Mouse (Mus musculus) cerebellum, postnatal 10 days (tissue): ENCODE measurements around the gene Myh2.

Experiments used
- DNase-seq, 2 experiments: peaks; one replicate each; pipeline ENCODE4 v3.0.0; 2021; ENCODE audit warnings: mixed read lengths in 2 of 2

The Myh2 gene

DNA sequence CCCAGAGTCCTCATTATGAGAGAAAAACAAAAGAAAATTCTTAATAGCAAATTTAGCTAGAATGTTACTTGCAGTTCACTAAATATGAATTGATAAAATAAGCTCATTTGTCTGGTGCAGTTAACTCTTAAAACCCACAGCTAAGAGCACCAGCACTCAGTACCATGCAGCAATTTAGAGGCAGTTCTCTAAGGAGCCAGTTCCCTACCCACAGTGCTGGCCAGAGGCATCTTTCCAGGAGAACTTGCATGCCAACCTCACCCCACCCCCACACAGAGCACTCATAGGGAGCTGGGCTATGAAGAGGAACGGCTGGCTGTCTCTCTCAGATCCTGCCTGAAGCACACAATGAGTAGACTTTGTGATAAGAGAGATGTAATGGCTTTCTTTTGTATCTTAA, 17.7 kb upstream of the Myh2 start:
- DNase-seq: peak; percentile 75 to 86

DNA sequence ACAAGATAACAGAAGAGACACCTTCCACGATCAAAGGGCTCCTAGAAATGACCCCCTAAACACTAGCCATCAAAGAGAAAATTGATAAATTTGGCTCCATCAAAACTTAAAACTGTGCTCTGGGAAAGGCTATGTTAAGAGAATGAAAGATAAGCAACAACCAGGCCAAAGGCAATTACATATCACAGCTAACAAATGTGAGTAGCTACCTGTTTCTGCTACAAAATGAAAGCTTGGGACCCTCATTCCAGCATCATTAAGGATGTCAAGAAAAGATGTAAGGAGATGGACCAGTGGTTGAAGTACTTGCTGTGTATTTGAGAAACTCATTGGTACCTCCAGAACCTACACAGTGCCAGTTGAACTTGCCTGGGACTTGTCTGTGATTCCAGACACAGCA, 17.0 kb upstream of the Myh2 start:
- no peak for DNase-seq

GRCm38 (mm10) chr11:67155650-67156049, 15.2 kb upstream of the Myh2 start:
- DNase-seq: no peak

DNA sequence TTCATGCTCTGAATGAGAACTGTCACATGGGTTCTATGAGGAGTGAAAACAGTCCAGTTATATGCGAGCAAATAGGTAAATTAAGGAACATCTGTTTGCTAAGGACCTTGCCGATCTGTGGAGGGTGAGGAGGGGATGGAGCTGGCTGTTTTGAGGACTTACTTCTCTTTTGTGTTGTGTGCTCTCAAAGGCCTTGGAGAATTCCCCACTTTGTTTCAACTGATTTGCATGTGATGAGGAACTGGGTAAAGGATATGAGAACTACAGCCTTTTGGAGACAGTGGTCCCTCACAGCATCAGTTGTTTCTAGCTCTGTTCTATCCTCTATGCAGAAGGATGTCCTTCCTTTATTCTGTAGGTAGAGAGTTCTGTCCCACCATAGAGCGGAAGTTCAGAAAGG, 10.7 kb upstream of the Myh2 start:
- no peak for DNase-seq

- no peak for DNase-seq
Observed at GRCm38 (mm10) chr11:67163701-67164100, 7.1 kb upstream of the Myh2 start.

- DNase-seq: no peak
Observed at GRCm38 (mm10) chr11:67164851-67165250, 6.0 kb upstream of the Myh2 start.

GRCm38 (mm10) chr11:67169301-67169700, 1.5 kb upstream of the Myh2 start:
- DNase-seq: peak; percentile 17 to 36

DNA sequence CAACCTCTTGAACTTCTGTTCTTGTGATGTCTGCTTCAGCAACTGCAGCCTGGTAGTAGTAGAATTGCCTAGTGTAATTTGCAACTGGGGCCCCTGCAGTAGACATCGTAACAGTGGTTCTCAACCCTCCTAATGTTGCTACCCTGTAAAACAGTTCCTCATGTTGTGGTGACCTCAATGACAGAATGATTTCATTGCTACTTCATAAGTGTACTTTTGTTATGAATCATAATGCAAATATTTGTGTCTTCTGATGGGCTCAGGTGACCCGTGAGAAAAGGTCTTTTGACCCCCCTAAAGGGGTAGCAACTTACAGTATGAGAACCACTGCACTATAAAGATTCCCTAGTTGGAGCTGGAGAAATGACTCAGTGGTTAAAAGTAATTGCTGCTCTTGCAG, 1.6 kb downstream of the Myh2 start:
- no peak for DNase-seq

DNA sequence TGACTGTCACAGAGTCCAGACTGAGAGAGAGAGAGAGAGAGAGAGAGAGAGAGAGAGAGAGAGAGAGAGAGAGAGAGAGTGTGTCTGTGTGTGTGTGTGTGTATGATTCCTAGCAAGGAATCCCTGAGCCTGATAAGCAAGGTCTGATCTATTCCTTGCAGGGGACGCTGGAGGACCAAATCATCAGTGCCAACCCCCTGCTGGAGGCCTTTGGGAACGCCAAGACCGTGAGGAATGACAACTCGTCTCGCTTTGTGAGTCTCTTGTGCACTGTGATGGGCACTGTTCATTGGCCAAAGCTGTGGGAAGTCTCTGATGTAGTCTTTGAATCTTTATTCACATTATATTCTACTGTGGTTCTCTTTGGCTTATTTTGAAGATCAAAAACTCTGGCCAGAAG, 5.5 kb downstream of the Myh2 start:
- peak; percentile 53 for DNase-seq

- DNase-seq: no peak
Observed at GRCm38 (mm10) chr11:67190316-67190715, 19.5 kb downstream of the Myh2 start.

DNA sequence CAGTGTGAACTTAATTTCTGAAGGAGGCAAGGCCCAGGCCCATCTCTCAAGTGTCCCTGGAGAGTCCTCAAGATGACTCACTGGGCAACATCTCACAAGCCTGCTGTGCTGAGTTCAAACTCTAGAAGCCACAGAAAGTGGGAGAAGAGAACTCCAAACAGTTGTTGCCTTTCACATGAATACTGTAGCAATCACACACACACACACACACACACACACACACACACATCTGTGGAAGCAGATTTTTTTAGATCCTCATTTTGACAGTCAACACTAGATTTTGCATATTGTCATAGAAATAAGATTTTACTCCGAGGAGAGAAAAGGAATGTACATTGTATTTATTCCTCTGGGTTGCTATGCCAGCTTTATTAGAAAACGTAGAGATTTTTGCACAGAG, 20.0 kb downstream of the Myh2 start:
- DNase-seq: no peak

GRCm38 (mm10) chr11:67191496-67191895, 20.7 kb downstream of the Myh2 start:
- DNase-seq: no peak

GRCm38 (mm10) chr11:67199321-67199720, 28.5 kb downstream of the Myh2 start:
- no peak for DNase-seq

- no peak for DNase-seq
Observed at GRCm38 (mm10) chr11:67199752-67200151, 28.9 kb downstream of the Myh2 start, which contains the start of gene Myh1. Myh1 (plus strand) TSS chr11:67200052.

GRCm38 (mm10) chr11:67204766-67205165, 33.9 kb downstream of the Myh2 start:
- peak; percentile 9 to 35 for DNase-seq

- no peak for DNase-seq
Observed at GRCm38 (mm10) chr11:67221803-67222202, 51.0 kb downstream of the Myh2 start.

- no peak for DNase-seq
Observed at GRCm38 (mm10) chr11:67224466-67224865, 53.6 kb downstream of the Myh2 start.

GRCm38 (mm10) chr11:67228731-67229130, 57.9 kb downstream of the Myh2 start:
- DNase-seq: no peak

DNA sequence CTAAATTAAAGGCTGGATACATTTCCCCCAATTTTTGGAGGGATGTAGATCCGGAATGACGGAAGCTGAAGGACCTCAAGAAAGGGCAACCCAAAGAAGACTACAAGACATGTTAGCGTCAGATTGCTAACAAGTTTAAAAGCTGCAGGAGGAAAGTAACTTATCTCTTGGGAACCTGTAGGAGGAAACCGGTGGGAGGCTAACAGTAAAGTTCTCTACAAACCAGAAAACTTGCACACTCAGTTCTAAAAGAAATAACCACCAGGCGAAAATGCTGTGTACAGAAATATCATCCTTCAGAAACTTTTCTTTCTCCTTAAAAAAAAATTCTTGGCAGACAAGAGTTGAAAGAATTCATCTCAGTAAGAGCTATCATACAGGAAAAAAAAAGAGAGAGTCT, 58.3 kb downstream of the Myh2 start:
- no peak for DNase-seq

- DNase-seq: no peak
Observed at GRCm38 (mm10) chr11:67229946-67230345, 59.1 kb downstream of the Myh2 start.

DNA sequence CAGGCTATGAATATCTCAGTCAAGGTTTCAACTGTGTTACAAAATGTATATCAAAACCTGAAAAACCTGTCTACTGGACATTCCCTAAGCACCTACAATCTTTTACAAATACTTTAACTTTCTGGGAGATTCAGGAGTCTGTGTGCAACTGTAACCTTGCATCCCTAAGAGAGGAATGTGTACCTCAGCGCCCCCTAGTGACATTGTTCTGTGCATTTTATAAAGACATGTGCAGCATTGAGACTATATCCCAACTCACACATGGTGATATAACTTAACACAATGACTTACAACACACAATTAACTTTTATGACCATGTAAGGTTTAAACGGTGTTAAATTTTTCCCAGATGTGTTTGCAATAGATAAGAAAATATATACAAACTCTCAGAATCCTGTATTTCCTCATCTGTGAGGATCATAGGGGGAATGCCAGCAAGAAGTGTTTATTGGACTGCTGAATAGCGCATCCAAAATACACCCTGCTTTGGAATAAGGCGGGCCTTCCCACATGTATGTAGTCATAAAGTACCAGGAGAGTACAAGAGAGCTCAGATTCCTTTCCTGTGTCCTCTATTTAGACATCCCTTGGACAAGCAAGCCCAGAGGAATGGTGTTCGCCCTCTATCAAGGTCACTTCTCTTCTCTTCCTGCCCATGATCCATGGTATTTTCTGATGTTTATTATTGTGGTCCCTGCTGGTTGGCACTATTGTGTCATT, 65.0 kb downstream of the Myh2 start:
- peak; percentile 75 to 79 for DNase-seq

- DNase-seq: no peak
Observed at GRCm38 (mm10) chr11:67236799-67237198, 66.0 kb downstream of the Myh2 start.

DNA sequence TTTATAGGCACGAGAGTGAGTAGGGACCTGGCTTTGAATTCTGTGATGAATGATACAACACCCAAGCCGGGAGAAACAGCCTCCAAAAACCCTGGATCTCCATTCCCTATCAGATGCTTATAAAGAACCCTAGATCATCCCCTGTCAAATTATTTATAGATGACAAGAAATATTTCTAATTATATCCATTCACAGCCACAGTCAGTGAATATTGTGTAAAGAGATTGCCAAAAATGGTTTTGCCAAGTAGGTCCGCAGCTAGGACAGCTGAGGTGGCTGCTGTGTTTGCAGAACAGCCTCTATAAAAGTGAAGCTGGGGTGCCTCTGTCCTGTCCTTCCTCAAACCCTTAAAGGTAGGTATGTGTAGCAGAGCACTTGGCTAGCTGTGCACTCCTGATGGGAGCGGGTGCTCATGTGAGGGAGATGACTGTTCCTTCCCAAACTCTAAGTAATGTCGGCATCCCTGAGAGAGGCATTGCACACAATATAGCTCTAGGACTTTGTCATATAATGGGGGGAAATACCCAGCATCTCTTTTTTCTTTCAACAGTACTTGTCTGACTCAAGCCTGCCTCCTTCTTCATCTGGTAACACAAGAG, 66.8 kb downstream of the Myh2 start, which contains the start of gene Myh4:
Gene Myh4, plus strand, starts transcription at position 549 of the 599 bp plus-strand sequence.
- no peak for DNase-seq

- DNase-seq: peak in 1 of 2 experiments; percentile 21
Observed at GRCm38 (mm10) chr11:67241051-67241450, 70.2 kb downstream of the Myh2 start.
